Mouse (Mus musculus) neural tube, embryonic 13.5 days (tissue): ENCODE measurements around the gene Aarsd1. TPM values are rescaled to one million over a fixed set of nuclear protein-coding genes. Genes with fewer than 3 reads are reported as not detected.
A peak's percentile ranks its signal among the peaks of the same experiment; 100 is the strongest.
"Not testable (repeated sequence)": the region's sequence is repeated elsewhere in the genome, so short reads cannot be mapped to it uniquely, and the experiment has no call there.

Experiments used
- ATAC-seq: fragments of 200-750 bp; cut with Nextera tagmentation; 2 replicates; pipeline ENCODE4 v1.8.0; 2017; ENCODE audit warnings: low read depth, mild to moderate bottlenecking, moderate TSS enrichment, moderate library complexity
- H3K27ac ChIP-seq: fragments of 300-500 bp; sonication (generic); replicated peaks from 2 replicates; pipeline ENCODE4 v1.5.1; 2015; ENCODE audit warnings: moderate library complexity, mild to moderate bottlenecking, inconsistent platforms
- H3K27me3 ChIP-seq: fragments of 300-500 bp; sonication (generic); 2 replicates; pipeline ENCODE4 v1.6.1; 2015; ENCODE audit warnings: mild to moderate bottlenecking, inconsistent platforms
- H3K36me3 ChIP-seq: fragments of 300-500 bp; sonication (generic); 2 replicates; pipeline ENCODE4 v1.6.1; 2015; ENCODE audit warnings: mild to moderate bottlenecking, inconsistent platforms
- H3K4me1 ChIP-seq: fragments of 300-500 bp; sonication (generic); replicated peaks from 2 replicates; pipeline ENCODE4 v1.6.1; 2015; ENCODE audit warnings: inconsistent platforms
- H3K4me2 ChIP-seq: fragments of 300-500 bp; sonication (generic); 2 replicates; pipeline ENCODE4 v1.6.1; 2015; ENCODE audit warnings: inconsistent platforms, mild to moderate bottlenecking, moderate library complexity
- H3K4me3 ChIP-seq: fragments of 300-500 bp; sonication (generic); 2 replicates; pipeline ENCODE4 v1.5.1; 2015; ENCODE audit warnings: mild to moderate bottlenecking, inconsistent platforms
- H3K9ac ChIP-seq: fragments of 300-500 bp; sonication (generic); 2 replicates; pipeline ENCODE4 v1.6.1; 2015; ENCODE audit warnings: moderate library complexity, mild to moderate bottlenecking, inconsistent platforms
- H3K9me3 ChIP-seq: fragments of 300-500 bp; sonication (generic); 2 replicates; pipeline ENCODE4 v1.6.1; 2016; ENCODE audit warnings: inconsistent platforms
- WGBS: fragments of 180-500 bp; shearing (Covaris S2); methylation state at CpG from one replicate; pipeline ENCODE4 v1.1.7; 2015; 5-methylcytosine and 5-hydroxymethylcytosine counted together
- polyA plus RNA-seq: library from polyadenylated mRNA; unstranded; fragments of >200 nt; fragmentation: Nextera tagmentation; extraction: Ambion mirVana; gene quantifications from 2 replicates; pipeline ENCODE4 v1.2.1, GENCODE M21; 2015

Aarsd1 gene
- 79.4 and 90.0 TPM in 2 replicates for polyA plus RNA-seq

GRCm38 (mm10) chr11:101417101-101417855, at the start of gene Aarsd1:
Gene Aarsd1, minus strand, starts transcription at chr11:101417615.
- Histone ChIP-seq H3K27me3 (no peaks in the 10 kb centered on the region), H3K4me3 (peak within 1 kb of the TSS; percentile 83), H3K9me3 (no peaks in the 10 kb centered on the region), H3K36me3 (peaks cover 15% of the 10 kb centered on the region; the same call in 1 of the 2 replicates), H3K9ac (peak within 1 kb of the TSS; percentile 89), H3K27ac (peak within 1 kb of the TSS; percentile 87), H3K4me1 (peaks cover 8% of the 10 kb centered on the region), H3K4me2 (peak within 1 kb of the TSS; percentile 88)
- WGBS, result under 1% methylated on average over 45 of the region's 45 CpGs
- peak; percentile 82 for ATAC-seq

- ATAC-seq, H3K27ac ChIP-seq, H3K9ac ChIP-seq, H3K27me3 ChIP-seq, H3K9me3 ChIP-seq: not testable (repeated sequence)
- WGBS, result 59% methylated on average over 5 of the region's 5 CpGs
- peak overlapping the region; percentile 99 for H3K4me3 ChIP-seq
- H3K4me2 ChIP-seq, result peak overlapping the region; percentile 86
- H3K4me1 ChIP-seq, result peaks cover 76% of the 10 kb centered on the region
- H3K36me3 ChIP-seq, result peaks cover 22% of the 10 kb centered on the region
Observed at GRCm38 (mm10) chr11:101466552-101466950, 49.1 kb upstream of the Aarsd1 start.

GRCm38 (mm10) chr11:101465869-101466551, 48.6 kb upstream of the Aarsd1 start, which contains the start of gene Vat1:
Gene Vat1, minus strand, starts transcription at chr11:101466230.
- H3K4me1 ChIP-seq, result peaks cover 71% of the 10 kb centered on the region
- WGBS, result under 1% methylated on average over 58 of the region's 60 CpGs

GRCm38 (mm10) chr11:101465101-101465868, 47.9 kb upstream of the Aarsd1 start:
- Histone ChIP-seq H3K4me2 (peak overlapping the region; percentile 86), H3K4me3 (peak overlapping the region; percentile 99), H3K9me3 (no peaks in the 10 kb centered on the region), H3K27me3 (no peaks in the 10 kb centered on the region), H3K27ac (peak overlapping the region; percentile 93), H3K9ac (peak overlapping the region; percentile 93), H3K36me3 (peaks cover 24% of the 10 kb centered on the region), H3K4me1 (peaks cover 64% of the 10 kb centered on the region)
- under 1% methylated on average over 51 of the region's 51 CpGs for WGBS
- peak; percentile 42 for ATAC-seq

More at GRCm38 (mm10) chr11:101465869-101466551, 48.6 kb upstream of the Aarsd1 start, which contains the start of gene Vat1:
- H3K4me3 ChIP-seq, result peak within 1 kb of the TSS; percentile 99
- H3K27me3 ChIP-seq, result no peaks in the 10 kb centered on the region
- ATAC-seq, result peak; percentile 72
- no peaks in the 10 kb centered on the region for H3K9me3 ChIP-seq
- peak within 1 kb of the TSS; percentile 93 for H3K9ac ChIP-seq
- H3K36me3 ChIP-seq, result peaks cover 22% of the 10 kb centered on the region
- H3K4me2 ChIP-seq, result peak within 1 kb of the TSS; percentile 86
- peak within 1 kb of the TSS; percentile 93 for H3K27ac ChIP-seq

GRCm38 (mm10) chr11:101464211-101465100, 47.0 kb upstream of the Aarsd1 start, which contains the start of gene Rnd2:
Gene Rnd2, plus strand, starts transcription at chr11:101464999.
- Histone ChIP-seq H3K9me3 (no peaks in the 10 kb centered on the region), H3K4me2 (peak within 1 kb of the TSS; percentile 86), H3K27ac (peak within 1 kb of the TSS; percentile 93), H3K27me3 (no peaks in the 10 kb centered on the region), H3K4me3 (peak within 1 kb of the TSS; percentile 99), H3K9ac (peak within 1 kb of the TSS; percentile 93), H3K36me3 (peaks cover 32% of the 10 kb centered on the region), H3K4me1 (peaks cover 58% of the 10 kb centered on the region)
- ATAC-seq, result 0 out of 2 replicates have a peak, but pooled peaks have one; percentile 0
- WGBS, result 13% methylated on average over 12 of the region's 12 CpGs

- peaks cover 48% of the 10 kb centered on the region for H3K36me3 ChIP-seq
- ATAC-seq, result no peak
- no peaks in the 10 kb centered on the region for H3K27me3 ChIP-seq
- peak overlapping the region; percentile 86 for H3K4me2 ChIP-seq
- H3K9me3 ChIP-seq, result no peaks in the 10 kb centered on the region
- 30% methylated on average over 13 of the region's 13 CpGs for WGBS
- peaks cover 49% of the 10 kb centered on the region for H3K4me1 ChIP-seq
- H3K4me3 ChIP-seq, result peak overlapping the region; percentile 99
- 0 out of 2 replicates have a peak overlapping the region, but pooled peaks have one; percentile 28 for H3K27ac ChIP-seq
- H3K9ac ChIP-seq, result peak overlapping the region; percentile 93
Observed at GRCm38 (mm10) chr11:101462583-101463440, 45.4 kb upstream of the Aarsd1 start.

GRCm38 (mm10) chr11:101462141-101462540, 44.7 kb upstream of the Aarsd1 start:
- WGBS, result 64% methylated on average over 14 of the region's 14 CpGs
- peaks cover 55% of the 10 kb centered on the region for H3K36me3 ChIP-seq
- no peak for ATAC-seq
- no peaks in the 10 kb centered on the region for H3K9me3 ChIP-seq
- no peak overlapping the region for H3K27ac ChIP-seq
- H3K4me2 ChIP-seq, result peak overlapping the region; percentile 86; the same call in 1 of the 2 replicates
- no peaks in the 10 kb centered on the region for H3K27me3 ChIP-seq
- no peak overlapping the region for H3K9ac ChIP-seq
- peaks cover 42% of the 10 kb centered on the region for H3K4me1 ChIP-seq
- no peak overlapping the region for H3K4me3 ChIP-seq

GRCm38 (mm10) chr11:101460321-101460720, 42.9 kb upstream of the Aarsd1 start:
- Histone ChIP-seq H3K9ac (no peak overlapping the region; the same call in 1 of the 2 replicates), H3K27me3 (no peaks in the 10 kb centered on the region), H3K4me2 (no peak overlapping the region), H3K4me3 (no peak overlapping the region), H3K27ac (no peak overlapping the region), H3K36me3 (peaks cover 63% of the 10 kb centered on the region), H3K4me1 (peaks cover 31% of the 10 kb centered on the region), H3K9me3 (no peaks in the 10 kb centered on the region)
- 88% methylated on average over 15 of the region's 15 CpGs for whole genome bisulfite sequencing
- ATAC-seq, result no peak

- ATAC-seq, result no peak
- H3K4me1 ChIP-seq, result peaks cover 27% of the 10 kb centered on the region
- no peak overlapping the region for H3K4me3 ChIP-seq
- no peaks in the 10 kb centered on the region for H3K9me3 ChIP-seq
- 40% methylated on average over 5 of the region's 6 CpGs for WGBS
- no peaks in the 10 kb centered on the region for H3K27me3 ChIP-seq
- H3K9ac ChIP-seq, result no peak overlapping the region
- H3K4me2 ChIP-seq, result no peak overlapping the region
- H3K36me3 ChIP-seq, result peaks cover 63% of the 10 kb centered on the region
- no peak overlapping the region for H3K27ac ChIP-seq
Observed at GRCm38 (mm10) chr11:101459716-101460115, 42.3 kb upstream of the Aarsd1 start.

- Histone ChIP-seq H3K9me3 (no peaks in the 10 kb centered on the region), H3K4me3 (no peak overlapping the region), H3K4me1 (peaks cover 12% of the 10 kb centered on the region), H3K9ac (no peak overlapping the region), H3K27ac (no peak overlapping the region), H3K27me3 (no peaks in the 10 kb centered on the region), H3K36me3 (peaks cover 63% of the 10 kb centered on the region), H3K4me2 (no peak overlapping the region)
- 82% methylated on average over 12 of the region's 12 CpGs for WGBS
- no peak for ATAC-seq
Observed at GRCm38 (mm10) chr11:101458217-101458616, 40.8 kb upstream of the Aarsd1 start.
